Mouse (Mus musculus) cortical plate, adult 2 months (tissue): ENCODE results near the gene Rsc1a1.

ENCODE experiments used
- CTCF ChIP-seq: fragments of 200-500 bp; IDR thresholded peaks from 2 replicates; pipeline ENCODE4 v1.5.1; 2011; ENCODE audit warnings: mild to moderate bottlenecking, control low read depth, low read length; ENCODE audit not compliant: insufficient read depth; ENCODE audit errors: extremely low read depth
- POLR2A ChIP-seq: fragments of 200-500 bp; IDR thresholded peaks from 2 replicates; pipeline ENCODE4 v1.6.1; 2011; ENCODE audit warnings: mild to moderate bottlenecking, low read length, control low read depth; ENCODE audit not compliant: insufficient read depth; ENCODE audit errors: extremely low read depth

DNA sequence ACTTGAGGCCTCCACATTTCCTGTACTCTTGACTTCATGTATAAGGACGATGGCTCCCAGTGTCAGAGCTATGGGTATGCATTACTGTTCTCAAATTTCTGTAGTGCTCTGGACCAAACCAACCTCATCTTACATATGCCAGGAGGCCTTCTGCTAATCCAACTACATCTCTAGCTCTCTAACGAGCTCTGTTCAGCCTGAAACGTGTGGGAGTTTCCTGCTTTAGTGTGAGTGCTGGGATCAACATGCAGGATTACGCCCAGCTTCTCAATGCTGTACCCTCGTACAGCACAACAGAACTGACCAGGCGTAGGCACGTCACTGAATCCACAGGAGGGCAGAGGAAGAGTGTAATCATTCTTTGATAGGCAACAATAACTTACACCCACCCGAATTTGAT, 1.1 kb upstream of the Rsc1a1 start:
- TF ChIP-seq CTCF (no peak), POLR2A (no peak)
